Mouse (Mus musculus) limb, embryonic 10.5 days (tissue): Measurements from ENCODE around the gene Nos1ap. TPM values are rescaled to one million over a fixed set of nuclear protein-coding genes. Genes with fewer than 3 reads are reported as not detected.

Source experiments
- DNase-seq: peaks from one replicate; pipeline ENCODE4 v3.0.0-alpha.2; 2017; ENCODE audit warnings: low spot score
- H3K27ac ChIP-seq: fragments of 300-500 bp; sonication (generic); 2 replicates; pipeline ENCODE4 v1.5.1; 2016; ENCODE audit warnings: mild to moderate bottlenecking
- H3K27me3 ChIP-seq: fragments of 300-500 bp; sonication (generic); 2 replicates; pipeline ENCODE4 v1.6.1; 2016; ENCODE audit warnings: low read depth, mild to moderate bottlenecking; ENCODE audit not compliant: poor library complexity, severe bottlenecking
- H3K36me3 ChIP-seq: fragments of 300-500 bp; sonication (generic); 2 replicates; pipeline ENCODE4 v1.6.1; 2016; ENCODE audit warnings: mild to moderate bottlenecking, moderate library complexity
- H3K4me1 ChIP-seq: fragments of 300-500 bp; sonication (generic); 2 replicates; pipeline ENCODE4 v1.6.1; 2016
- H3K4me3 ChIP-seq: fragments of 300-500 bp; sonication (generic); 2 replicates; pipeline ENCODE4 v1.5.1; 2016; ENCODE audit warnings: mild to moderate bottlenecking, moderate library complexity
- H3K9me3 ChIP-seq: fragments of 300-500 bp; sonication (generic); replicated peaks from 2 replicates; pipeline ENCODE4 v1.6.1; 2016; ENCODE audit warnings: mild to moderate bottlenecking
- WGBS: fragments of 180-500 bp; shearing (Covaris S2); methylation state at CpG from one replicate; pipeline ENCODE4 v1.1.7; 2016; 5-methylcytosine and 5-hydroxymethylcytosine counted together
- polyA plus RNA-seq: library from polyadenylated mRNA; unstranded; fragments of >200 nt; fragmentation: Nextera tagmentation; extraction: Ambion mirVana; gene quantifications from 2 replicates; pipeline ENCODE4 v1.2.1, GENCODE M21; 2016

Nos1ap gene
- polyA plus RNA-seq, 1 experiment from 2014 or later, result 5.1 TPM

DNA sequence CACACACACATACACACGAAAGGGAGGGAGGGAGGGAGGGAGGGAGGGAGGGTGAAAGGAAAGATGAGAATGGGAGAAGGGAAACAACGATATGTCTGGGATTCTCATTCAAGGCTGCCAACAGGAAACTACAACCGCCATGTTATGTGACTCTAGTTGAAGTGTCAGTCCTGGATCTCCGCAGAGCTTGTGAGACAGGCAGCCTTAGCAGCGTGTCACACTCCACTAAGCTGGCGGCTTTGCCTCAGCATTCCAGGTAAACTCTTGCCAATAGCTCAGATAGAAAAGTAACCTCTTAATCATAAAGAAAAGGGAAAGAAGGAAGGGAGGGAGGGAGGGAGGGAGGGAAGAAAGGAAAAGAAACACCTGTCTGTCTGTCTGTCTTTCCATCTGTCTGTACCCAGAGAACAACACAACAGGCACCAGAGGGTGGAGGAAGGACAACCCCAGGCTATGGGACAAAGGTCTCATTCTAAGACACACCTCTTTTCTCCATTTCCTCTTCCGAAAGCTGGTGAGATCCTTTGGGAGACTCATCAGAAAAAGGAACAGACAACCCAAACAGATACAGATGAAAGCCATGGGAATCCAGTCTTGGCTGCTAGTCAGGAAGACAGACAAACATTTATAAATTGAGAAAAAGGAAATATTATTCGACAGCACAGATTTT, 107.3 kb downstream of the Nos1ap start:
- Histone ChIP-seq H3K27ac (no peak overlapping the region), H3K4me3 (no peak overlapping the region), H3K9me3 (no peaks in the 10 kb centered on the region), H3K27me3 (no peaks in the 10 kb centered on the region), H3K4me1 (peaks cover 50% of the 10 kb centered on the region), H3K36me3 (no peaks in the 10 kb centered on the region)
- no peak for DNase-seq
- 90% methylated on average over 7 of the region's 8 CpGs for WGBS

DNA sequence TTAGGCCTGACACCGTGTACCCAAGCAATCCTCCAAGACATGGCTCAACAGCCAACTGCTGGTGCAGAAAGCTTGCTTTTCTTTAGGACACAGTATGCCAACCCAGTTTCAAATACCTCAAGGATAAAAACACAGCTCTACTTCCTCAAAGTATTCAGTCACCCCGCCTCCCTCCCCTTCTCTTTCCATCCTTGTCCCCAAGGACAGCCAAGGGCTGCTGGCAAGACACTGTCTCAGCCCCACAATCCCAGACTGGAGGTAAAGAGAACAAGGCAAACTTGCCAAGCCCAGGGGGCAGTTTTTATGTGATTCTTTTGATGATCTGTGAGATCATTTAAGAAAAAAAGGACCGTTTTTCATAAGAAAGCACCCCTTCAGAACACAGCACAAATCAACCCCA, 108.6 kb downstream of the Nos1ap start:
- Histone ChIP-seq H3K4me1 (peaks cover 54% of the 10 kb centered on the region), H3K27me3 (no peaks in the 10 kb centered on the region), H3K27ac (peak overlapping the region; percentile 53), H3K36me3 (no peaks in the 10 kb centered on the region), H3K4me3 (no peak overlapping the region), H3K9me3 (no peaks in the 10 kb centered on the region)
- no peak for DNase-seq
- 83% methylated on average over 3 of the region's 3 CpGs for WGBS

DNA sequence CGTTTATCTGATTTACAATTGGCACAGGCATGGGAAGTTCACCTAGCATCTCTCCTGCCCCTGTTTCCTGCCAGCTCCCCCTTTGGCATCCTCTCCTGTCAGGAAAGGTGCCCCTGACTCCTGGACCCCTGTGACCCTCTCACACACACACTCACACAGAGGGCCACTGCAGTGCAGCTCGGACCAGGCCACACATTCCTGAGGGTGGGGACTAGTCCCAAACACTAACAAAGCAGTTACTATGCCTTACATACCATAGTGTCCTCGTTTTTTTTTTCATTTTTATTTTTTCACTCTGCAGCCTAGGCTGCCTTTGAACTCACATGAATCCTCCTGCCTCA, 110.2 kb downstream of the Nos1ap start:
- H3K4me1 ChIP-seq, result peaks cover 49% of the 10 kb centered on the region
- H3K27me3 ChIP-seq, result no peaks in the 10 kb centered on the region
- no peak overlapping the region for H3K4me3 ChIP-seq
- no peak for DNase-seq
- WGBS, result 28% methylated on average over 3 of the region's 3 CpGs
- no peaks in the 10 kb centered on the region for H3K36me3 ChIP-seq
- H3K27ac ChIP-seq, result peak overlapping the region; percentile 53; the same call in 1 of the 2 replicates
- H3K9me3 ChIP-seq, result no peaks in the 10 kb centered on the region

DNA sequence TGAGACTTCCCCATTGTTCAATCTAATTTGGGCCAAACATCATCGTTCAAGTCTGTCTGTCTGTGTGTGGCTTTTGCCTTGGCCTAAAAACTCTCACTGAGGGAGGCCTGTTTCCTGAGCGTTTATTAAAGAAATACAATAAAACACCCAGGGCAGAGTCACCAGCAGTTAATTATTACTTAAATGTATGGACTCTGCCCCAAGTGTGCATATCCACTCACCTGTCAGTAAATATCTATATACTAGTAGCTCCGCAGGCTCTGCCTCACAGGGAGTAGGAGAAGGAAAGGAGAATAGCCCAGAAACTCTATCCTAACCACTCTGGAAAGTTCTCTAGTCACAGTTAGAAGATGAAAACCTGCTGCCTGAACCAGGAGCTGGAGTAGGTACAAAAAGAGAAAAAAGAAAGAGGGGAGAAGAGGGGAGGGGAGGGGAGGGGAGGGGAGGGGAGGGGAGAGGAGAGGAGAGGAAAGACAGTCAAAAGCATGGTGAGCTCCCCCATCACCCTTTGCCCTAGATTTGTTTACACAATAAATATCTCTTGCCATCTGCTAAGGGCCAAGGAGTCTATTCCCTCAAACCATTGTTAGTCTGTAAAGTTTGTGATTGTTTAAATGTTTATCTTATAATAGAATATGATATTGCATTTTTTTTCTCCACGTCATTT, 110.7 kb downstream of the Nos1ap start:
- Histone ChIP-seq H3K27ac (peak overlapping the region; percentile 63; the same call in 1 of the 2 replicates), H3K4me3 (no peak overlapping the region), H3K36me3 (no peaks in the 10 kb centered on the region), H3K9me3 (no peaks in the 10 kb centered on the region), H3K4me1 (peaks cover 49% of the 10 kb centered on the region), H3K27me3 (no peaks in the 10 kb centered on the region)
- no peak for DNase-seq
- WGBS, result 77% methylated on average over 4 of the region's 4 CpGs

DNA sequence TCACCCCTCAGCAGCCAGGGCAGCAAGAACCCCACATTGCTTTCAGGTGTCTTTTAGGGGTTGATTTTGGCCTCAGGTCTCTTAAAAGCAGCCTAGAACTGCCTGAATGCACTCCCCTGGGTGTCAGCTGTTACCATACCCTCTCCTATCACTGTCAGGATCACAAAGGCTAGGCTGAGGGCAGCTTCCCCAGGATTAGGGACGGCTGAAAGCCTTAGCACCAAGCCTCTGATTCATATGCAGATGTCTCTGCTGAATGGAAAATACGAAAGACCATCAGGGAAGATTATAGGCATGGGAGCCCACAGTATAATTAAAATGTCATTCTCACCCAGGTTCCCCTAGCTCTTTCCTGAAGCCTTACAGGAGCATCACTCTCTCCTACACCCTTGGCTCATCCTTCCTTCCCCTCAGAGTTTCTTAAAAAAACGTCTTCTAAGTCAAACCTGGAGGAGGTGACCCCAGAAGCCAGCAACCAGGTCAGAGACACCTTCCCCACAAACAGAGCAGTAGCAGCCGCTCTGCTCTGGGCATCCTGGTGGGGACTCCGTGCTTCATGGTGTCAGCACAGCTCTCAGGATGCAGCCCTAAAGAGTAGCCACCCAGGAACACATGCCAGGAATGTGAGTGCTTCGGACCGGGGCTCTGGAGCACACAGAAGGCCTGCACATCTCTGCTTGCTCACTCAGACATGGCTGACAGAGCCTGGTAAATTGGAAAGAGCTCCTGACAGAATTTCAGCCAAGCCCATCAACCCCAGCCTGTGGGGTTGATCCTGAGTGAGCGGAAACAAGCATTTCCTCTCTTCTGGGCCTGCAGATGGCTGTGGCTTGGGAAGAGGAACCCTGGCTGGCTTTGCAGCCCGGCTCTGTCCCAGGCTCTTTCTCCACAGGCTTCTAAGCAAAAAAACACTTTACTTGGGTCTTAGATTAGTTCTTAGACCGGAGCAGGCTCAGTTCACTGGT, 111.7 kb downstream of the Nos1ap start:
- Histone ChIP-seq H3K4me1 (peaks cover 49% of the 10 kb centered on the region), H3K36me3 (no peaks in the 10 kb centered on the region), H3K27me3 (no peaks in the 10 kb centered on the region), H3K4me3 (no peak overlapping the region), H3K9me3 (no peaks in the 10 kb centered on the region), H3K27ac (peak overlapping the region; percentile 63)
- DNase-seq, result no peak
- WGBS, result 38% methylated on average over 10 of the region's 10 CpGs

DNA sequence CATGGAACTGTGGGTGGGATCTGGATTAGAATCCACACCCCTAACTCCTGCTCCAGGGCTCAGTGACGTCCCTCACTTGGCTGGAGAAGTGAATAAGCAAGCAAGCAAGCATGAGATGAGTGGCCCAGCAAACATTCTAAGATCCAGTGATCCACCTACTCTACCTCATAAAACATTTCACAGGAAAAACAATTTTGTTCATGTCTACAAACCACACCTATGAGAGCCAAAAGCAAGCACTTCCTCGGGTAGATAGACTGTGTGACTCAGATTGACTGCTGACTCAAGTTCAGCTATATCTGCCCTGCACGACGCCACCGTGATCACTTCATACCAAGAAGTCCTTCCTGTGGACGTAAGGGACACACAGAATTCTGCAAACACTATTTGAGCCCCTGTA, 116.2 kb downstream of the Nos1ap start:
- WGBS, result 83% methylated on average over 6 of the region's 6 CpGs
- peaks cover 22% of the 10 kb centered on the region for H3K4me1 ChIP-seq
- no peaks in the 10 kb centered on the region for H3K36me3 ChIP-seq

DNA sequence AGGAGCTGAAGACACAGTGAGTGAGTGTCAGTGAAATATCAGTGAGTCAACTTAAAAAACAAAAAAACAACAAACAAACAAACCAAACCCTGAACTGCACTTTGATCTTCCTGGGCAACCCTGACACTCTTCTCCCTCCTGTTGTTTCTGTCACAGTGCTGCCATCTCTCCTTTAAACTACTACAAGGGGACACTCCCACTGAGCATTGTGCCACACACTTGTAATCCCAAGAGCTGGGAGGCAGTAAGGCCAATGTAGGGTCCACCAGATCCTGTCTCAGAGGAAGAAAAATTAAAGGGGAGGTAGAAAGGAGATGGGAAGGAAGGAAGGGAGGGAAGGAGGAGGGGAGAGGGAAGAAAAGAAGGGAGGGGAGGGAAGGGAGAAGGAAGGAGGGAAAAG, 116.8 kb downstream of the Nos1ap start:
- Histone ChIP-seq H3K27me3 (no peaks in the 10 kb centered on the region), H3K9me3 (no peaks in the 10 kb centered on the region), H3K4me3 (no peak overlapping the region), H3K4me1 (peaks cover 16% of the 10 kb centered on the region), H3K27ac (no peak overlapping the region), H3K36me3 (no peaks in the 10 kb centered on the region)
- DNase-seq, result no peak

More for the DNA sequence above, 116.2 kb downstream of the Nos1ap start:
- no peak for DNase-seq
- Histone ChIP-seq H3K9me3 (no peaks in the 10 kb centered on the region), H3K27ac (no peak overlapping the region), H3K27me3 (no peaks in the 10 kb centered on the region), H3K4me3 (no peak overlapping the region)

DNA sequence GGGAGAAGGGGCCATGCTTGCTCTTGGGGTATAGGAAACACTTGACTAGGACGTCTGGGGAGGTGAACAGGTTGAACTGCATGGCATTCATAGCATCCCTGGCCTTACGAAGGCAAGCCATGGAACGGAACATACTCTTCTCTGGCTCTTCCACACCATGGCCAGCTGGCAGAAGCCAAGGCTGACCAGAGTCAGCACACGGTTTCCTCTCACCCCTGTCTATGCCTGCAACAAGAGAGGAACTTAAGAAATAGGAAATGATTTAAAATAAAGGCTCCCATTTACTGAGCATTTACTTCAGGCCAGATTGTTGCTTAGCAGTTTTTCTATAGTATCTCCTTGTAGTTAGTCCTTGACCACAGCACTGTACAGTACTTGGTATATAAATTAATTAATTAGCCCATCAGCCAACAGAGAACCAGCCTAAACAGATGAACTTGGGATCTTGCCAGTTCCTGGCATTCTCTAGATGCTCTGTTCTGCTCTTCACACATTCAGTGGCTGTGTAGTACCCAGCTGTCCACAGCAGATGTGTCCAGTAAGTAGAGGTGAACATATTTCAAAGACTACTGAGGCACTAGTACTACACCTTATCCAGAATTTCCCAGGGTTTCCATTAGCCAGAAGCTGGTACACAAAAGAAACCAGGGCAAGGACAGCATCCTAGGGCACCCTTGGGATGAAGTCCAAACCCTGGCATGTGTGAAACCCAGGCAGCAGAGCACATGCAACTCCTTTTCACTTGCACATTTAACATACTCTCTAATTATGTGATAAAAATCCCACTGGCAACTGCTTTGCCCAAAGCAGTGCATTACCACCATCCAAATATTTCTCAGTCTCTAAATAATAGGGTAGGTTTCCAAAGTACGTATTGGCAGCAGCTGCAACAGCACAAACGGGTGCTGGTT, 123.3 kb downstream of the Nos1ap start:
- Histone ChIP-seq H3K27me3 (no peaks in the 10 kb centered on the region), H3K9me3 (no peaks in the 10 kb centered on the region), H3K27ac (no peak overlapping the region), H3K4me3 (no peak overlapping the region), H3K4me1 (peaks cover 6% of the 10 kb centered on the region), H3K36me3 (no peaks in the 10 kb centered on the region)
- 83% methylated on average over 6 of the region's 6 CpGs for WGBS
- no peak for DNase-seq

DNA sequence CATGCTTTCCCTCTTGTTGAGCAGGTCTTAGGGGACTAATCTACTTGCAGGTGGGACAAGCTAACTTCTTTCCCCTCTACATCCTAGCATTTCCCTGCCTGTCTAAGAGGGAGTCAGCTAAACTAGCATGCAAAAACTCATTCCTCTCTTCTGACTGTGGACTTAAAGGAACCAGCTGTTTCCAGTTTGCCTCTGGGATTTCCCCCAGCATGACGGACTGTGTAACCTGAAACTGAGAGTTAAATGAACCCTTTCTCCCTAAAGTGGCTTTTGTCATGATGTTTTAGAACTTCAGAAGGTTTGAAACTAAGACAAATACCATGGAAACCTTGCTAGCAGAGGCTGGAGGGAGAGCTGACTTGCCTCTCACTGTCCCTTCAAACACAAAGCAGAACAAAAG, 127.5 kb downstream of the Nos1ap start:
- DNase-seq, result no peak

DNA sequence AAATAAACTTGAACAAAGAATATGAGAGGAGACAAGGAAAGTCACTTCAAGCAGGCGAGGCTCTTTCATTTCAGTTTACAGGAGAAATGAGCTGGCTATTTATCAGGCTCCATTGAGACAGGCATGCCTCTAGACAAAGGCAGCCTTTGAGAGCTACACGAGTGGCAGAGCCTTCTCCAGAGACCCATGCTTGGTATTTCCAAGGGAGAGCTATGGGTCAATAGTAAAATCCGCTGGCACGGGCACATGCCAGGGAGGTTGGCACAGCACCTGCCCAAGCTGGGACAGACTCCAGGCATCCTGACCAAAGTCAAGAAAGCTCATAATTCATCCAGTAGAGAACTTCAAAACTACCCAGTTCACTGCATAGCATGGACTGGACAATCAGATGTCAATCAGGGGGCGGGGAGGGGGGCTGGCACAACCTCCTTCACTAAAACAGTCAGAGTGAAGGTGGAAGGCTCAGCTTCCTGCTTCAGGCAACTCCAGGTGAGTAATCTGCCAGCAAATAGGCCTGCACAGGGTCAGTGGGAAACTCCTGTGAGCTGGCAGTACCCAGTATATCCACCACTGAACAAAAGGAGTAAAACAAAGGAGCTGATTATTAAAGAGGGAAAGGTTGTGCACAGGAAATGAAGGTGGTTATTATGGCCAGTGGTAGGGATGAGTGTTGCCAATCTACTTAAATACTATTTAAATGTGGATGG, 129.6 kb downstream of the Nos1ap start:
- peak overlapping the region; percentile 7; the same call in 1 of the 2 replicates for H3K27ac ChIP-seq
- whole genome bisulfite sequencing, result 85% methylated on average over 5 of the region's 5 CpGs
- no peaks in the 10 kb centered on the region for H3K27me3 ChIP-seq

More for the DNA sequence above, 127.5 kb downstream of the Nos1ap start:
- Histone ChIP-seq H3K36me3 (no peaks in the 10 kb centered on the region), H3K4me3 (no peak overlapping the region), H3K4me1 (no peaks in the 10 kb centered on the region; the same call in 1 of the 2 replicates), H3K27me3 (no peaks in the 10 kb centered on the region), H3K27ac (no peak overlapping the region), H3K9me3 (no peaks in the 10 kb centered on the region)
- 39% methylated on average over 1 of the region's 1 CpGs for WGBS

DNA sequence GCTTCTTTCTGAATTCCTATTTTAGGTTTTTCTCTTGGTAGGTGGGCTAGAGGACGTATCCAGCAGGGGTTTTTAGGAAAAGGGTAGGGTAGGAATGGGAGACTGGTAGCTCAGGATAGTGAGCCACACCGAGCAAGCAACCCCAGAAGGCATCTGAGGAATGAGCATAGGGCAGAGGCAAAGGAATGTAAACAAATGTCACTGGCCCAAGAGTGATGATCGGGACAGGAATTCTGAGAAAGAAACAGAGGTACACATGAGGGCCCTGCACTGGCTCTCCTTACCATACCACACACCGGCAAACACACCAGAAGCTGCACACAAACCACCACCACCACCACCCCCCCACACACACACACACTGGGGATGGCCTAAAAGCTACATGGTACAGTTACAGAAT, 132.0 kb downstream of the Nos1ap start:
- H3K36me3 ChIP-seq, result no peaks in the 10 kb centered on the region
- no peaks in the 10 kb centered on the region; the same call in 1 of the 2 replicates for H3K4me1 ChIP-seq
- no peak overlapping the region for H3K4me3 ChIP-seq
- no peak overlapping the region for H3K27ac ChIP-seq
- no peaks in the 10 kb centered on the region for H3K27me3 ChIP-seq
- WGBS, result 11% methylated on average over 4 of the region's 4 CpGs
- DNase-seq, result no peak
- no peaks in the 10 kb centered on the region for H3K9me3 ChIP-seq

More for the DNA sequence above, 129.6 kb downstream of the Nos1ap start:
- H3K9me3 ChIP-seq, result no peaks in the 10 kb centered on the region
- H3K36me3 ChIP-seq, result no peaks in the 10 kb centered on the region
- H3K4me3 ChIP-seq, result no peak overlapping the region
- DNase-seq, result no peak
- no peaks in the 10 kb centered on the region; the same call in 1 of the 2 replicates for H3K4me1 ChIP-seq
